ENCODE assay signal across 8 mouse cellular contexts in genomic region chr3:97609845-97610410, GRCm38 (mm10). TPM values are rescaled to one million over a fixed set of nuclear protein-coding genes. Genes with fewer than 3 reads are reported as not detected.
DNase-seq lines count a peak whose midpoint lies in the region; ATAC-seq and TF ChIP-seq lines count a peak whose summit lies in the region.

Gene Chd1l, minus strand, starts transcription at chr3:97610203.

- peak; percentile 89 for ATAC-seq in embryonic facial prominence, embryonic 13.5 days (ENCODE audit: insufficient number of reproducible peaks, insufficient read depth, low FRiP score, low TSS enrichment, low read depth)
- ATAC-seq in limb, embryonic 12.5 days (ENCODE audit: insufficient number of reproducible peaks, insufficient read depth, low FRiP score, low TSS enrichment, low read depth), result peak; percentile 84
- peak; percentile 92 for ATAC-seq in midbrain, embryonic 14.5 days (ENCODE audit: low FRiP score, low TSS enrichment)

- WGBS in embryonic facial prominence, embryonic 13.5 days, result under 1% methylated on average over 56 of the region's 56 CpGs
- under 1% methylated on average over 56 of the region's 56 CpGs for WGBS in heart, adult 2 months
- under 1% methylated on average over 56 of the region's 56 CpGs for WGBS in kidney, adult 2 months
- WGBS in limb, embryonic 12.5 days, result under 1% methylated on average over 55 of the region's 56 CpGs
- under 1% methylated on average over 54 of the region's 56 CpGs for WGBS in midbrain, embryonic 14.5 days

- H3K9ac ChIP-seq in embryonic facial prominence, embryonic 13.5 days, result peak within 1 kb of the TSS; percentile 85
- peak within 1 kb of the TSS; percentile 89 for H3K9ac ChIP-seq in heart, adult 2 months (ENCODE audit: low read depth, low read length)
- peak within 1 kb of the TSS; percentile 80 for H3K9ac ChIP-seq in limb, embryonic 12.5 days (replicated peaks)
- peak within 1 kb of the TSS; percentile 80 for H3K9ac ChIP-seq in midbrain, embryonic 14.5 days (replicated peaks; ENCODE audit: low read length)

- peak; percentile 52; the same call in 1 of the 2 replicates for TF ChIP-seq EP300 in heart, adult 2 months (IDR thresholded peaks at IDR 0.05; ENCODE audit: insufficient read depth, low read depth, low read length)

- peaks cover 4% of the 10 kb centered on the region; the same call in 1 of the 2 replicates for H3K4me1 ChIP-seq in embryonic facial prominence, embryonic 13.5 days
- H3K4me1 ChIP-seq in heart, adult 2 months (ENCODE audit: control insufficient read depth, insufficient read depth, low read length), result no peaks in the 10 kb centered on the region; the same call in 1 of the 2 replicates
- no peaks in the 10 kb centered on the region; the same call in 1 of the 2 replicates for H3K4me1 ChIP-seq in kidney, adult 2 months (ENCODE audit: control insufficient read depth, insufficient read depth, low read length)
- no peaks in the 10 kb centered on the region for H3K4me1 ChIP-seq in limb, embryonic 12.5 days (replicated peaks)
- no peaks in the 10 kb centered on the region for H3K4me1 ChIP-seq in midbrain, embryonic 14.5 days (ENCODE audit: control insufficient read depth, insufficient read depth, low read length)

- no peaks in the 10 kb centered on the region for H3K79me2 ChIP-seq in heart, adult 2 months (replicated peaks; ENCODE audit: control insufficient read depth, insufficient read depth, low read length)

- H3K4me2 ChIP-seq in embryonic facial prominence, embryonic 13.5 days, result peak within 1 kb of the TSS; percentile 84
- H3K4me2 ChIP-seq in limb, embryonic 12.5 days, result peak within 1 kb of the TSS; percentile 76
- peak within 1 kb of the TSS; percentile 55 for H3K4me2 ChIP-seq in midbrain, embryonic 14.5 days (ENCODE audit: low read length)

- H3K36me3 ChIP-seq in embryonic facial prominence, embryonic 13.5 days, result no peaks in the 10 kb centered on the region
- no peaks in the 10 kb centered on the region for H3K36me3 ChIP-seq in heart, adult 2 months (ENCODE audit: control insufficient read depth, insufficient read depth, low read length)
- H3K36me3 ChIP-seq in kidney, adult 2 months (ENCODE audit: control insufficient read depth, insufficient read depth, low read length), result no peaks in the 10 kb centered on the region
- no peaks in the 10 kb centered on the region for H3K36me3 ChIP-seq in limb, embryonic 12.5 days
- H3K36me3 ChIP-seq in midbrain, embryonic 14.5 days (ENCODE audit: control insufficient read depth, insufficient read depth, low read length), result no peaks in the 10 kb centered on the region

- H3K27me3 ChIP-seq in embryonic facial prominence, embryonic 13.5 days, result no peaks in the 10 kb centered on the region; the same call in 1 of the 2 replicates
- no peaks in the 10 kb centered on the region for H3K27me3 ChIP-seq in heart, adult 2 months (ENCODE audit: control insufficient read depth, insufficient read depth, low read length)
- H3K27me3 ChIP-seq in kidney, adult 2 months (replicated peaks; ENCODE audit: control insufficient read depth, insufficient read depth, low read length), result no peaks in the 10 kb centered on the region
- no peaks in the 10 kb centered on the region; the same call in 1 of the 2 replicates for H3K27me3 ChIP-seq in limb, embryonic 12.5 days
- H3K27me3 ChIP-seq in midbrain, embryonic 14.5 days (ENCODE audit: control insufficient read depth, insufficient read depth, low read length), result no peaks in the 10 kb centered on the region

- peak; percentile 88 for DNase-seq in 416B (ENCODE audit: low read depth)
- DNase-seq in adrenal gland, postnatal 4 days (ENCODE audit: low spot score in 2 of 2), result peak; percentile 82 to 84
- DNase-seq in heart, adult 2 months, result peak; percentile 95 to 97
- DNase-seq in kidney, adult 2 months, result peak; percentile 94
- peak; percentile 96 for DNase-seq in midbrain, embryonic 14.5 days
- peak; percentile 96 for DNase-seq in spleen, adult 12 weeks (ENCODE audit: low spot score)

- H3K9me3 ChIP-seq in embryonic facial prominence, embryonic 13.5 days, result no peaks in the 10 kb centered on the region
- H3K9me3 ChIP-seq in limb, embryonic 12.5 days, result no peaks in the 10 kb centered on the region
- H3K9me3 ChIP-seq in midbrain, embryonic 14.5 days (ENCODE audit: control insufficient read depth, low read length), result no peaks in the 10 kb centered on the region

- no peak; the same call in 1 of the 2 replicates for TF ChIP-seq CTCF in heart, adult 2 months (IDR thresholded peaks at IDR 0.05)
- TF ChIP-seq CTCF in kidney, adult 2 months (conservative IDR thresholded peaks at IDR 0.05; ENCODE audit: insufficient read depth, insufficient read length, low read depth, low read length), result peak; percentile 92

- intact Hi-C loops in heart, adult 2 months (cut with DNase I), result loop anchor here (2.0 to 5.0 kb wide), 3 partner anchors 19 to 157 kb away; partner anchors contain the start of gene Fmo5

- TF ChIP-seq POLR2A in heart, adult 2 months (IDR thresholded peaks at IDR 0.05; ENCODE audit: insufficient read depth, low read depth, low read length), result peak; percentile 69
- no peak for TF ChIP-seq POLR2A in kidney, adult 2 months (IDR thresholded peaks at IDR 0.05; ENCODE audit: low read depth, low read length)

- peak within 1 kb of the TSS; percentile 88 for H3K27ac ChIP-seq in embryonic facial prominence, embryonic 13.5 days
- peak within 1 kb of the TSS; percentile 98 for H3K27ac ChIP-seq in heart, adult 2 months
- peak within 1 kb of the TSS; percentile 73 for H3K27ac ChIP-seq in kidney, adult 2 months (ENCODE audit: insufficient read depth, low read depth, low read length)
- H3K27ac ChIP-seq in limb, embryonic 12.5 days, result peak within 1 kb of the TSS; percentile 93
- peak within 1 kb of the TSS; percentile 86 for H3K27ac ChIP-seq in midbrain, embryonic 14.5 days (replicated peaks; ENCODE audit: low read depth, low read length)

- H3K4me3 ChIP-seq in embryonic facial prominence, embryonic 13.5 days, result peak within 1 kb of the TSS; percentile 78
- H3K4me3 ChIP-seq in heart, adult 2 months, result peak within 1 kb of the TSS; percentile 77
- peak within 1 kb of the TSS; percentile 74 for H3K4me3 ChIP-seq in kidney, adult 2 months (ENCODE audit: insufficient read depth, low read depth, low read length)
- peak within 1 kb of the TSS; percentile 75 for H3K4me3 ChIP-seq in limb, embryonic 12.5 days (replicated peaks)
- H3K4me3 ChIP-seq in midbrain, embryonic 14.5 days (replicated peaks; ENCODE audit: low read depth, low read length), result peak within 1 kb of the TSS; percentile 79

RNA-seq across cellular contexts. Expression of gene Chd1l, which starts in this region (rescaled TPM):
- total RNA-seq in adrenal gland, postnatal 4 days (2021), result 10 to 100 TPM; 17.8 to 18.7 TPM
- polyA plus RNA-seq in embryonic facial prominence, embryonic 13.5 days (2015; fragmentation: Nextera tagmentation; extraction: Ambion mirVana), result 16.0 and 17.7 TPM in 2 replicates
- 10 to 100 TPM in 1 of 2 experiments, 1 to 10 TPM in 1; 9.8 to 10.5 TPM for total RNA-seq in heart, adult 2 months (2021)
- polyA plus RNA-seq in heart, adult 2 months (2012; rRNA removed), result 4.6 and 7.7 TPM in 2 replicates
- polyA plus RNA-seq in kidney, adult 2 months (2012; rRNA removed), result 3.9 and 5.0 TPM in 2 replicates
- polyA plus RNA-seq in limb, embryonic 12.5 days (2016; fragmentation: Nextera tagmentation; extraction: Ambion mirVana), result 21.3 and 22.0 TPM in 2 replicates
- 3.1 and 6.4 TPM in 2 replicates for polyA plus RNA-seq in midbrain, embryonic 14.5 days (2014; fragmentation: Nextera tagmentation; extraction: Ambion mirVana)

Comparison
In these comparisons a context has a peak if more than half of its experiments do, and no peak if none do; other contexts are left out.
1. Peak in every context shown above with its lines: DNase-seq, ATAC-seq, H3K4me3 ChIP-seq and H3K27ac ChIP-seq.